Mouse (Mus musculus) adrenal gland (tissue): ENCODE measurements around the gene Rnf43.

Source experiments
- microRNA-seq, 2 experiments: library from miRNA; unstranded; fragments of <30 nt; microRNA quantifications; one replicate each; pipeline ENCODE4; 2019

Rnf43 gene

Small RNA genes lying within 50 kb of the gene (microRNA-seq; reads per million reads assigned to microRNA genes)
- gene Mir142 (0 reads per million in 2 experiments), gene Mir142b (0.11 to 0.25 reads per million in 2 experiments)
